Mouse (Mus musculus) heart, adult 11 months (tissue): Measurements from ENCODE around the gene Myadml2.

Experiments used
- DNase-seq: peaks from one replicate; pipeline ENCODE4 v3.0.0; 2022

Gene Myadml2

GRCm38 (mm10) chr11:120660301-120661075 is 12.5 kb upstream of the Myadml2 start:
- DNase-seq: no peak

GRCm38 (mm10) chr11:120659509-120660300 is 11.7 kb upstream of the Myadml2 start:
- DNase-seq: no peak

GRCm38 (mm10) chr11:120658876-120659410 is 11.0 kb upstream of the Myadml2 start:
- peak; percentile 95 for DNase-seq

- DNase-seq: no peak
These were observed 9.3 kb upstream of the Myadml2 start for GRCm38 (mm10) chr11:120657301-120657700.

GRCm38 (mm10) chr11:120654741-120655140 is 6.8 kb upstream of the Myadml2 start:
- no peak for DNase-seq

GRCm38 (mm10) chr11:120651872-120652271 is 3.9 kb upstream of the Myadml2 start:
- no peak for DNase-seq

- DNase-seq: peak; percentile 91
These were observed 719 bp downstream of the Myadml2 start for GRCm38 (mm10) chr11:120647047-120647830.

GRCm38 (mm10) chr11:120643601-120643987 is 4.4 kb downstream of the Myadml2 start, which contains the start of gene Pycr1:
TSS of gene Pycr1 (minus strand) at chr11:120643769.
- peak; percentile 100 for DNase-seq

GRCm38 (mm10) chr11:120642939-120643600 is 4.9 kb downstream of the Myadml2 start:
- DNase-seq: no peak

- DNase-seq: peak; percentile 92
These were observed 6.1 kb downstream of the Myadml2 start for GRCm38 (mm10) chr11:120641869-120642268.

- DNase-seq: peak; percentile 90
These were observed 6.7 kb downstream of the Myadml2 start for GRCm38 (mm10) chr11:120641255-120641654.

GRCm38 (mm10) chr11:120634810-120635209 is 13.1 kb downstream of the Myadml2 start:
- DNase-seq: no peak

GRCm38 (mm10) chr11:120633520-120634343 is 14.2 kb downstream of the Myadml2 start, which contains the start of gene Mafg:
TSS of gene Mafg (minus strand) at chr11:120633600.
- peak; percentile 99 for DNase-seq

- DNase-seq: peak; percentile 98
These were observed 15.1 kb downstream of the Myadml2 start for GRCm38 (mm10) chr11:120632559-120633519.

GRCm38 (mm10) chr11:120631726-120632448 is 16.1 kb downstream of the Myadml2 start:
- DNase-seq: peak; percentile 83

- DNase-seq: peak; percentile 85
These were observed 16.9 kb downstream of the Myadml2 start for GRCm38 (mm10) chr11:120630881-120631725.

GRCm38 (mm10) chr11:120630401-120630871 is 17.5 kb downstream of the Myadml2 start:
- DNase-seq: peak; percentile 97

- DNase-seq: peak; percentile 98
These were observed 18.0 kb downstream of the Myadml2 start for GRCm38 (mm10) chr11:120629911-120630310.
